Mouse (Mus musculus): ENCODE results near the gene Cplx3. TPM values are rescaled to one million over a fixed set of nuclear protein-coding genes. Genes with fewer than 3 reads are reported as not detected.

Cplx3 gene
- polyA plus RNA-seq (2012; ENCODE audit: insufficient read depth, low replicate concordance), result 1.1 TPM in 1 of 2 replicates, not detected in the other

GRCm38 (mm10) chr9:57606139-57606851, at the start of gene Cplx3:
Gene Cplx3, minus strand, starts transcription at chr9:57606281.
- peaks cover 39% of the 10 kb centered on the region for H3K4me1 ChIP-seq
- H3K27me3 ChIP-seq (replicated peaks), result peaks cover 84% of the 10 kb centered on the region
- H3K4me3 ChIP-seq (replicated peaks), result no peak within 1 kb of the TSS
- H3K9me3 ChIP-seq, result no peaks in the 10 kb centered on the region
- no peaks in the 10 kb centered on the region for H3K36me3 ChIP-seq (replicated peaks; ENCODE audit: low read length)
- TF ChIP-seq GATA1 (IDR thresholded peaks at IDR 0.05; ENCODE audit: borderline replicate concordance, low read length) (no peak), FLI1 (IDR thresholded peaks at IDR 0.05; ENCODE audit: low read length) (no peak)

- Histone ChIP-seq H3K27me3 (replicated peaks) (no peaks in the 10 kb centered on the region), H3K36me3 (replicated peaks; ENCODE audit: low read length) (no peaks in the 10 kb centered on the region), H3K4me1 (peaks cover 71% of the 10 kb centered on the region), H3K9me3 (no peaks in the 10 kb centered on the region), H3K4me3 (replicated peaks) (peak overlapping the region; percentile 88)
- TF ChIP-seq GATA1 (IDR thresholded peaks at IDR 0.05; ENCODE audit: borderline replicate concordance, low read length) (no peak), FLI1 (IDR thresholded peaks at IDR 0.05; ENCODE audit: low read length) (no peak)
These were observed 49.7 kb upstream of the Cplx3 start for GRCm38 (mm10) chr9:57655749-57656148.

GRCm38 (mm10) chr9:57654966-57655365, 48.9 kb upstream of the Cplx3 start:
- TF ChIP-seq GATA1 (IDR thresholded peaks at IDR 0.05; ENCODE audit: borderline replicate concordance, low read length), result no peak
- no peak for TF ChIP-seq FLI1 (IDR thresholded peaks at IDR 0.05; ENCODE audit: low read length)
- Histone ChIP-seq H3K36me3 (replicated peaks; ENCODE audit: low read length) (no peaks in the 10 kb centered on the region), H3K4me3 (replicated peaks) (no peak overlapping the region), H3K9me3 (no peaks in the 10 kb centered on the region), H3K27me3 (replicated peaks) (no peaks in the 10 kb centered on the region), H3K4me1 (peaks cover 71% of the 10 kb centered on the region)

- Histone ChIP-seq H3K4me1 (peaks cover 72% of the 10 kb centered on the region), H3K27me3 (replicated peaks) (no peaks in the 10 kb centered on the region), H3K36me3 (replicated peaks; ENCODE audit: low read length) (no peaks in the 10 kb centered on the region), H3K9me3 (no peaks in the 10 kb centered on the region), H3K4me3 (replicated peaks) (no peak within 1 kb of the TSS)
- TF ChIP-seq GATA1 (IDR thresholded peaks at IDR 0.05; ENCODE audit: borderline replicate concordance, low read length) (no peak), FLI1 (IDR thresholded peaks at IDR 0.05; ENCODE audit: low read length) (no peak)
These were observed 47.2 kb upstream of the Cplx3 start, which contains the start of gene Csk for GRCm38 (mm10) chr9:57653283-57653682. Gene Csk, minus strand, starts transcription at chr9:57653631.

- Histone ChIP-seq H3K9me3 (no peaks in the 10 kb centered on the region), H3K27me3 (replicated peaks) (no peaks in the 10 kb centered on the region), H3K4me3 (replicated peaks) (no peak overlapping the region), H3K36me3 (replicated peaks; ENCODE audit: low read length) (no peaks in the 10 kb centered on the region), H3K4me1 (peaks cover 77% of the 10 kb centered on the region)
- no peak for TF ChIP-seq GATA1 (IDR thresholded peaks at IDR 0.05; ENCODE audit: borderline replicate concordance, low read length)
- no peak for TF ChIP-seq FLI1 (IDR thresholded peaks at IDR 0.05; ENCODE audit: low read length)
These were observed 46.8 kb upstream of the Cplx3 start for GRCm38 (mm10) chr9:57652855-57653254.

GRCm38 (mm10) chr9:57652351-57652750, 46.3 kb upstream of the Cplx3 start:
- TF ChIP-seq FLI1 (IDR thresholded peaks at IDR 0.05; ENCODE audit: low read length) (no peak), GATA1 (IDR thresholded peaks at IDR 0.05; ENCODE audit: borderline replicate concordance, low read length) (no peak)
- Histone ChIP-seq H3K27me3 (replicated peaks) (no peaks in the 10 kb centered on the region), H3K36me3 (replicated peaks; ENCODE audit: low read length) (no peaks in the 10 kb centered on the region), H3K4me3 (replicated peaks) (no peak overlapping the region), H3K4me1 (peaks cover 82% of the 10 kb centered on the region), H3K9me3 (no peaks in the 10 kb centered on the region)

GRCm38 (mm10) chr9:57650786-57651311, 44.8 kb upstream of the Cplx3 start:
- peak overlapping the region; percentile 80 for H3K4me3 ChIP-seq (replicated peaks)
- H3K27me3 ChIP-seq (replicated peaks), result no peaks in the 10 kb centered on the region
- peaks cover 87% of the 10 kb centered on the region for H3K4me1 ChIP-seq
- no peak for TF ChIP-seq GATA1 (IDR thresholded peaks at IDR 0.05; ENCODE audit: borderline replicate concordance, low read length)
- TF ChIP-seq FLI1 (IDR thresholded peaks at IDR 0.05; ENCODE audit: low read length), result no peak
- H3K9me3 ChIP-seq, result no peaks in the 10 kb centered on the region
- H3K36me3 ChIP-seq (replicated peaks; ENCODE audit: low read length), result no peaks in the 10 kb centered on the region

GRCm38 (mm10) chr9:57650130-57650785, 44.2 kb upstream of the Cplx3 start:
- no peak for TF ChIP-seq GATA1 (IDR thresholded peaks at IDR 0.05; ENCODE audit: borderline replicate concordance, low read length)
- no peak for TF ChIP-seq FLI1 (IDR thresholded peaks at IDR 0.05; ENCODE audit: low read length)
- H3K36me3 ChIP-seq (replicated peaks; ENCODE audit: low read length), result no peaks in the 10 kb centered on the region
- peak overlapping the region; percentile 56 for H3K4me3 ChIP-seq (replicated peaks)
- peaks cover 84% of the 10 kb centered on the region for H3K4me1 ChIP-seq
- no peaks in the 10 kb centered on the region for H3K27me3 ChIP-seq (replicated peaks)
- H3K9me3 ChIP-seq, result no peaks in the 10 kb centered on the region

- peaks cover 73% of the 10 kb centered on the region for H3K4me1 ChIP-seq
- H3K4me3 ChIP-seq (replicated peaks), result peak overlapping the region; percentile 83
These were observed 41.4 kb upstream of the Cplx3 start for GRCm38 (mm10) chr9:57647286-57648108.

More at GRCm38 (mm10) chr9:57647286-57648108, 41.4 kb upstream of the Cplx3 start:
- Histone ChIP-seq H3K36me3 (replicated peaks; ENCODE audit: low read length) (peaks cover 12% of the 10 kb centered on the region), H3K27me3 (replicated peaks) (no peaks in the 10 kb centered on the region), H3K9me3 (no peaks in the 10 kb centered on the region)
- no peak for TF ChIP-seq GATA1 (IDR thresholded peaks at IDR 0.05; ENCODE audit: borderline replicate concordance, low read length)
- no peak for TF ChIP-seq FLI1 (IDR thresholded peaks at IDR 0.05; ENCODE audit: low read length)

Measured in megakaryocyte, embryonic 14.5 days (primary cell).